Mouse (Mus musculus) CD4-positive helper T cell, adult 2 months (primary cell): Measurements from ENCODE around the gene S1pr5.
"Not testable (repeated sequence)": the region's sequence is repeated elsewhere in the genome, so short reads cannot be mapped to it uniquely, and the experiment has no call there.

ENCODE experiments used
- DNase-seq: peaks from one replicate; pipeline ENCODE4 v3.0.0-alpha.2; 2012; ENCODE audit warnings: low read depth, missing footprints, low spot score

Gene S1pr5

GRCm38 (mm10) chr9:21266889-21267288 lies 18.6 kb upstream of the S1pr5 start:
- DNase-seq, result no peak

DNA sequence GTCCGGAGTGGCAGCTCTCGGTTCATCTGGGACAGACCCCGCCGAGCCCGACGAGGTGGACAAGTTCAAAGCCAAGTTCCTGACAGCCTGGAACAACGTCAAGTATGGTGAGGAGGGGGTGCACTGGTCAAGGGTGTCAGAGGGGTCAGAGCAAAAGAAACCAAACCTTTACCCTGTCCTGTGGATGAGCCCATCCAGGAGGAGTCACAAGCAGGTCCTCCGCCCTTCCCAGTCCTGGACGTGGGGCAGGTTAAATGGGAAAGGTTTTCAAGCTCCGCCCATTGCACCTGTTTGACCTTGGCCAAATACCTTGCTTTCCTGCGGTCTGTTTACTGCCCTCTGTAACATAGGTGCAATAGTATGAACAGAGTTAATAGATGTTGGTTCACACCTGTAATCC lies 17.4 kb upstream of the S1pr5 start:
- DNase-seq, result no peak

- peak; percentile 93 for DNase-seq
Observed at GRCm38 (mm10) chr9:21265000-21265561, 16.8 kb upstream of the S1pr5 start, which contains the start of gene Atg4d. Atg4d (plus strand) TSS chr9:21265293.

- DNase-seq, result no peak
Observed at GRCm38 (mm10) chr9:21264272-21264999, 16.2 kb upstream of the S1pr5 start.

DNA sequence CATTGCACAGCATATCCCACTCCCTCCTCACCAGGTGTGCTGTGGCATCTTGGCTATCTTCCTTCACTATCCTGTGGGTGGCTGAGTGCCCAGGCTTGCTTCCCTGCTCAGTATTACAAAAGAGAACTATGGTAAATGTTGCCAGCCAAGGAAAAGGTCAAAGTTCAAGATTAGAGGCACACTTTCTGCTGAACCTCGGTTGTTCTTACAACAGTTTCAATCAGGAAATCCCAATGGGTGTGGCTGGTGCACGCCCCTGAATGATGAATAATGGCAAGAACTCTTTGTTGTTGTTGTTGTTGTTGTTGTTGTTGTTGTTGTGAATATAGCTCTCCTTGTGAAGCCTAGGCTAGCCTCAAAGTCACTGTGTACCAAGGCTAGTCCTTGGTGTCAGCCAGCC lies 13.6 kb upstream of the S1pr5 start:
- DNase-seq, result no peak

DNA sequence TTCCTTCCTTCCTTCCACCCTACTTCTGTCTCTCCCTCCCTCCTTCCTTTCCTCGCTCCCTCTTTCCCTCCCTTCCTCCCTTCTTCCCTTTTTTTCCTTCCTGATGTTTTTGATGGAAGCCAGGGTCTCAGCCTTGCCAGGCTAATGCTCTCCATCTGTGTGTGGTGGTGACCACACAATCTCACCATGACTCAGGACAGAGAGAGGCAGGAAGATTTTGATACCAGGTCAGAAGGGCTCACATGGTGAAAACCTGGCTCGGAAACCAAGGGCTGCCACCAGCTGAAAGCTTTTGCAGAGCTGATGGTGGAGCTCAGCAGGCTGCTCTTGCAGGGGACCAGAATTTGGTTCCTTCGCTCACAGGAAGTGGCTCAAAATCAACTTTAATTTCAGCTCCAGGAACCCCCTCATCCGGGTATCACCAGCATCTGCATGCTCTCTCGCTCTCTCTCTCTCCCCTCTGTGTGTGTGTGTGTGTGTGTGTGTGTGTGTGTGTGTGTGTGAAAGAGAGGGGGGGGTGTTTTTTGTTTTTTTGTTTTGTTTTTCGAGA lies 12.3 kb upstream of the S1pr5 start:
- peak; percentile 48 for DNase-seq

- not testable (repeated sequence) for DNase-seq
Observed at GRCm38 (mm10) chr9:21256349-21256748, 8.1 kb upstream of the S1pr5 start.

DNA sequence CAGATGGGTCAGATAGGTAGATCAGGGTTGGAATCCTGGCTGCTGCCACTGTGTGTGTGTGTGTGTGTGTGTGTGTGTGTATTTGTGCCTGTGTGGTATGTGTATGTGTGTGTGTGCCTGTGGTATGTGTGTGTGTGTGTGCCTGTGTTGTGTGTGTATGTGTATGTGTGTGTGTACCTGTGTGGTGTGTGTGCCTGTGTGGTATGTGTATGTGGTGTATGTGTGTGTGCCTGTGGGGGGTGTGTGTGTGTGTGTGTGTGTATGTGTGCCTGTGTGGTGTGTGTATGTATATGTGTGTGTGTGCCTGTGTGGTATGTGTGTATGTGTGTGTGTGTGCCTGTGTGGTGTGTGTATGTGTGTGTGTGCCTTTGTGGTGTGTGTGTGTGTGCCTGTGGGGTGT lies 6.4 kb upstream of the S1pr5 start:
- DNase-seq, result no peak

- no peak for DNase-seq
Observed at GRCm38 (mm10) chr9:21251116-21251735, 3.0 kb upstream of the S1pr5 start.

DNA sequence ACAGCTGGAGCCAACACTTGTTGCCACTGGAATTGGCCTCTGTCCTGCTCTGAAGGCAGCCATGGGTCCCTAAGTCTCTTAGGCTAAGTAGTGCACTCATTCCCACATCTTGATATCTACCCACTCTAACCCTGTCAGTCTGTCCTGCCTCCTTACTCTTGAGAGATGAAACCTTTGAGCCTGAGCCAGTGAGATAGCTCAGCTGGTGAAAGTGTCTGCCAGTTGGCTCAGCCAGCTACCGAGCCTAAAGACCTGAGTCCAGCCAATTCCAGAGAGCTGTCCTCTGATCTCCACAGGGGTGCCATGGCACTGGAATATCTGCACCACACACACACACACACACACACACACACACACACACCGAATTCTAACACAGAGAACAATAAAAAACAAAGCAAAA lies 2.3 kb upstream of the S1pr5 start:
- DNase-seq, result no peak

GRCm38 (mm10) chr9:21249629-21250508 lies 1.6 kb upstream of the S1pr5 start:
- no peak for DNase-seq

- DNase-seq, result no peak
Observed at GRCm38 (mm10) chr9:21246342-21246741, 1.9 kb downstream of the S1pr5 start.

DNA sequence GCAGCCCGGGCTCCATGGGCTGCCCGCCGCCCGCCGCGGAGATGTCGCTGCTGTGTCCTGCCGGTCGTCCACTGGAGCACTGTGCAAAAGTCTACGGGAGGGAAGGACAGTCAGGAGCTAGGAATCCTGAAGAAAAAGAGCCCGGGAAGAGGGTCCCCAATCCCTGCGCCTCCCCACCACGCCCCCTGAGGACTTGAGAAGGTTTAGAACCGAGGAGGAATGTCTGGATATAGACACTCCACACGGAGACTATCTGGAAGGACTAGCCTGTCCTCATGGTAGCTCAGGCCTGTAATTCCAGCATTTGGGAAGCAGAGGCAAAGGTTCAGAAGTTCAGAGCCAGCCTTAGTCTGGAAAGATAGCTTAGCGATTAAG lies 3.1 kb downstream of the S1pr5 start:
- DNase-seq, result no peak

- DNase-seq, result peak; percentile 39
Observed at GRCm38 (mm10) chr9:21244428-21245112, 3.7 kb downstream of the S1pr5 start.

DNA sequence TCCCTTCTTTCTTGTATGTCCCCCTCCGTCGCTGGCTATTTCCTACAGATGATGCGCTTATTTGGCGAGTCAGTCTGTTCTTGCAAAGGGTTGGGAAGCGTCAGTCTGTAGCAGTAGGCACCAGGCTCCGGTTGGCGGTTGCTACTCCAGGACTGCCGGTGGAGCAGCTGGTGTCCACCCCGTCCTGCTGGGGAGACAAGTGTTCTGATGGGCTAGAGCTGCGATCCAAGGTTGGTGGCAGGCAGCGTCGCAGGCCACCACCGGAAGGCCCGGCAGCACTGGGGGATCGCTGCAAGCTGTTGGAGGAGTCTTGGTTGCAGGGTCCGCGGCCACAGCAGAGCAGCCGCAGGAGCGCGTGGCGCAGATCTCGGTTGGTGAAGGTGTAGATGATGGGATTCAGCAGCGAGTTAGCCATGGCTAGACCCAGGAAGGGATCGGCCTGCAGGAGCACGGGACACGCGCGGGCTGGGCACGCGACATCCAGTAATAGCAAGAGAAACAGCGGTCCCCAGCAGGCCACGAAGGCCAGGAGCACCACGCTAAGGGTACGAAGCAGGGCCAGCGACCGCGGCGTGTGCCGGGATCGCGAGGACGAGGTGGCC lies 4.3 kb downstream of the S1pr5 start:
- no peak for DNase-seq

- DNase-seq, result peak; percentile 90
Observed at GRCm38 (mm10) chr9:21241343-21241742, 6.9 kb downstream of the S1pr5 start.

DNA sequence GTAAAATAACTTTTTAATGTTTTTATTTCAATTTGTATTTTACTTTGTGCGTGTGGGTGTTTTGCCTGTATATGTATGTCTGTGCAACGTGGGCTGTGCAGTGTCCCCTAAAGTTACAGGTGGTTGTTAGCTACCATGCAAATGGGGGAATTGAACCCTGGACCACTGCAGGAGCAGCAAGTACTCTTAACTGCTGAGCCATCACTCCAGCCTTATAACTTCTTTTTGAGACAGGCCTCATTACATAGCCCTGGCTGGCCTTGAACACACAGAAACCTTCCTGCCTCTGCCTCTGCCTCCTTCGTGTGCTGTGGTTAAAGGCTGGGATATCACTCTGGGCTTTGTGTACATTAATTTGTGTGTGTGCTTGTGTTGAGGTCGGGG lies 8.8 kb downstream of the S1pr5 start:
- no peak for DNase-seq

DNA sequence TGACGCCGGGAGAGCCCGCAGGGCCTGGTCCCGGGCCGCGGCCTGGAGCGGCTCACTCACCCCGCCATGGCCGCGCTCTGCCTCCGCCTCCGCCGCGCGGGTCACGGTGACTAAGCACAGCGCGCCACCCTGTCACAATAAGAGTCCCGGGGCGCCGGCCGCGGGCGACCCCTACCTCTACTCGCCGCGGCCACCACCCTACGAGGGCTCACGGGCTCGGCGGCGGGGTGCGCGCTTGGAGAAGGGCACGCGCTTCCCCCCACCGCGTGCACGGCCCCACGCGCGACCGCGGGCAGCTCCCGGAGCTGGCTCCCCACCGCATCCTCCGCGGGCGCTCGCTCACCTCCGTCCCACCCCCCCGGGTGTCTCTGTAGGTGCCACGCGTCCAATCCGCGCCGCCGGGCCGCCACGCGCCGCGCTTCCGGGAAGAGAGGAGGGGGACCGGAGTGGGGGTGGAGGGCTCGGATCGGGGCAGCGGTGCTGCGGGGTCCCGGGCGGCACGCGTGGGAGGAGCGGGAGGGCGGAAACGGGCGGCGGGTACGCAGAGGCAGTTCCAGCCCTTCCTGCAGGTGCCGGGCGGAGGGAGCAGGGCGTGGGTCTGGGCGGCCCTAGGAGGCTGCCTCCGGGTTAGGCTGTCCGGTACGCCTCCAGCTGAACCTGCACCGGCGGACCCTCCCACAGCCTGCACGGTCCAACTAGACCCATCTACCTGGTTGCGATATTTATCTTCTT lies 9.3 kb downstream of the S1pr5 start, which contains the start of gene Keap1:
TSS of gene Keap1 (minus strand) at position 629 of the 732 bp plus-strand sequence.
- peak; percentile 89 for DNase-seq

DNA sequence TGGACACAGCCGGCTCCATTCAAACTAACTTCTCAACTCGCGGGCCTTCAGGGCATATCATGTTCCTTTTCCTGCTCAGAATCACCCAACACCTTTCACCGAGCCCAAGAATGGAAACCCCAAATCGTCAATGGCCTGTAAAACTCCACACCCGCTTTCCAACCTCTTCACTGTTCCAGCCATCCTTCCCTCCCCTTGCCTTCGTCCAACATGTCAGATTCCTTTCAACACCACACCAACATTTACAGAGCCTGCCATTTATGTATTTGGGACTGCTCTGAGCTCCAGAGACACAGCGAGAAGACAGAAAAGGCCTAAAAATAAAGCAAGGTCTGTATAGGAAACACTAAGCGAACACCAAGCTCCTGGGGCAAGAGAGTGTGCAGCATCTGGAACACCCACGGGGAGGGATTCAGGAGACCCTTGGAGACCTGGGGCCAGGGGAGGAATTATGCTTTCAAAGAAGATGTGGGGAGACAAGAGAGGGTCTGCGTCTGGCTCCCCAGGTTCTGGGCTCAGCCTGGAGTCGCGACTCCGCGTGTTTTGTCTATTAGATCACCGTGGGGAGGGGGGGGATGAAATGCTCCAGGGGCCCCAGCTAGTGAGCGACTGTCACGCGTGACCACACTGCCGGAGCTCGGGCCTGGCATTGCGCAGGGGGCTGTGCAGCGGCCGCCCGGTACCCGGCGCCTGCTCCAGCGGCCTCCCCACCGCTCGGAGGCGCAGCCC lies 10.1 kb downstream of the S1pr5 start:
- DNase-seq, result no peak
